Mouse (Mus musculus) kidney, adult 2 months (tissue): ENCODE measurements at regions not wholly inside any gene's neighbourhood (a gene's known extent, or its start where the extent isn't known, plus 50 kb on each side); places are given as distances from the start of the nearest gene placed in this dataset.

ENCODE experiments used
- DNase-seq: peaks from one replicate; pipeline ENCODE4 v3.0.0; 2021
- H3K27ac ChIP-seq: fragments of 200-500 bp; 2 replicates; pipeline ENCODE4 v1.5.1; 2012; ENCODE audit warnings: low read depth, low read length, control low read depth, inconsistent platforms; ENCODE audit not compliant: insufficient read depth
- H3K27me3 ChIP-seq: fragments of 200-500 bp; replicated peaks from 2 replicates; pipeline ENCODE4 v1.6.1; 2012; ENCODE audit warnings: mild to moderate bottlenecking, moderate library complexity, low read length, inconsistent platforms; ENCODE audit not compliant: control insufficient read depth, insufficient read depth
- H3K36me3 ChIP-seq: fragments of 200-500 bp; 2 replicates; pipeline ENCODE4 v1.6.1; 2012; ENCODE audit warnings: mild to moderate bottlenecking, moderate library complexity, low read length, inconsistent platforms; ENCODE audit not compliant: control insufficient read depth, insufficient read depth
- H3K4me1 ChIP-seq: fragments of 200-500 bp; 2 replicates; pipeline ENCODE4 v1.6.1; 2011; ENCODE audit warnings: low read length; ENCODE audit not compliant: control insufficient read depth, insufficient read depth
- H3K4me3 ChIP-seq: fragments of 200-500 bp; 2 replicates; pipeline ENCODE4 v1.5.1; 2011; ENCODE audit warnings: mild to moderate bottlenecking, low read depth, low read length, control low read depth; ENCODE audit not compliant: insufficient read depth
- CTCF ChIP-seq: fragments of 200-500 bp; conservative IDR thresholded peaks from 2 replicates; pipeline ENCODE4 v1.5.1; 2011; ENCODE audit warnings: low read depth, mild to moderate bottlenecking, control low read depth, low read length, moderate library complexity, mixed read lengths; ENCODE audit not compliant: insufficient read depth, insufficient read length
- POLR2A ChIP-seq: fragments of 200-500 bp; IDR thresholded peaks from one replicate; pipeline ENCODE4 v1.6.1; 2011; ENCODE audit warnings: low read depth, low read length, control low read depth
- WGBS: fragments of 180-500 bp; shearing (Covaris S2); methylation state at CpG from one replicate; pipeline ENCODE4 v1.1.7; 2018; 5-methylcytosine and 5-hydroxymethylcytosine counted together

GRCm38 (mm10) chr3:147197215-147197614 is 345.0 kb downstream of the Ttll7 start:
- no peak for DNase-seq
- 62% methylated on average over 2 of the region's 2 CpGs for WGBS

GRCm38 (mm10) chr3:147211127-147211940 is 359.2 kb downstream of the Ttll7 start:
- Histone ChIP-seq H3K27ac (no peak overlapping the region), H3K4me1 (no peaks in the 10 kb centered on the region), H3K27me3 (no peaks in the 10 kb centered on the region), H3K4me3 (no peak overlapping the region), H3K36me3 (no peaks in the 10 kb centered on the region)
- DNase-seq: no peak
- no peak for TF ChIP-seq CTCF
- no peak for TF ChIP-seq POLR2A
- 82% methylated on average over 5 of the region's 5 CpGs for WGBS

More at GRCm38 (mm10) chr3:147197215-147197614, 345.0 kb downstream of the Ttll7 start:
- H3K36me3 ChIP-seq: no peaks in the 10 kb centered on the region
- TF ChIP-seq CTCF (peak; percentile 49; the same call in 1 of the 2 replicates), POLR2A (no peak)
- no peak overlapping the region for H3K27ac ChIP-seq
- H3K4me1 ChIP-seq: no peaks in the 10 kb centered on the region
- H3K27me3 ChIP-seq: no peaks in the 10 kb centered on the region
- H3K4me3 ChIP-seq: no peak overlapping the region

GRCm38 (mm10) chr3:147228663-147229062 is 376.5 kb downstream of the Ttll7 start:
- DNase-seq: no peak
- WGBS: 87% methylated on average over 2 of the region's 2 CpGs

DNA sequence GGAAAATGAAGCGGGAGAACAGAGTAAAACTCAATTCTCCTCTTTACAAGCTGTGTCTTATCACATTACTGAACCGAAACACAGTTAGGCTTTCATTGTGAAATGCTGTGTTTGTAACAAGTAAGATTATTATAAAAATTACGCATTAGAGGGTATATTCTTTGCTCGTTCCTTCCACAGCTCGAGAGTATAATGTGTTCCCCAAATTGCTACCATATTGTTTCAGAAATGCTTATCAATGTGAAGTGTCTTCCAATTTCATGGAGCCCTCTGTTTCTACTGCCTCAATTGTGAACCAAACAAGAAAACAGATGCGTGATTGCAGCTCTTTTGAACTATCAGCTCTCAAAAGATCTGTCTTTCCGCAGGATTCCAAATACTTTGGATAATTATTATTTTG is 378.4 kb downstream of the Ttll7 start:
- Histone ChIP-seq H3K4me1 (no peaks in the 10 kb centered on the region), H3K27me3 (no peaks in the 10 kb centered on the region), H3K36me3 (no peaks in the 10 kb centered on the region), H3K27ac (no peak overlapping the region), H3K4me3 (no peak overlapping the region)
- TF ChIP-seq CTCF: no peak
- no peak for TF ChIP-seq POLR2A
- DNase-seq: no peak
- WGBS: 90% methylated on average over 7 of the region's 7 CpGs

More at GRCm38 (mm10) chr3:147228663-147229062, 376.5 kb downstream of the Ttll7 start:
- H3K36me3 ChIP-seq: no peaks in the 10 kb centered on the region
- no peaks in the 10 kb centered on the region for H3K27me3 ChIP-seq
- H3K4me1 ChIP-seq: no peaks in the 10 kb centered on the region
- no peak overlapping the region for H3K27ac ChIP-seq
- no peak overlapping the region for H3K4me3 ChIP-seq
- TF ChIP-seq POLR2A (no peak), CTCF (no peak)

- Histone ChIP-seq H3K4me1 (no peaks in the 10 kb centered on the region), H3K27me3 (no peaks in the 10 kb centered on the region), H3K27ac (no peak overlapping the region), H3K4me3 (no peak overlapping the region), H3K36me3 (no peaks in the 10 kb centered on the region)
- WGBS: 92% methylated on average over 1 of the region's 1 CpGs
- no peak for DNase-seq
- TF ChIP-seq POLR2A (no peak), CTCF (no peak)
These were observed 386.2 kb downstream of the Ttll7 start for GRCm38 (mm10) chr3:147238398-147238797.

DNA sequence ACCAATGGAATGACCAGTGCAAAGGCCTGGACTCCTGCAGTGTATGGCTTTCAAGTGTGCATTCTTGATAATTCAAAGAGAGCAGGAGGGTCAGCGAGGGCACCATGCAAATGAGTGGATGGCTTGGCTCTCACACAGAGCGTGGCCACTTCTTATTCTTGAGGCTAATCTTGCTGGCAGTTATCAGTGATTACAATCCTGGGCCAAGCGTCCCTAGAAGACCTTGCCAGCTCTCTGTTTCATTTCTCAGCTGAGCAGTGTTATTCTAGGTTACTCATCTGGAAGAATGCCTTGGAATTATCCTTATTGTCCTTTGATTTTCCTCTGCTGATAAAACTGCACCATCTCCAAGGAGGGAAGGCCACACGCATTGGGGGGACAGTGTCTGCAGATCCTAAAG is 388.5 kb downstream of the Ttll7 start:
- H3K36me3 ChIP-seq: no peaks in the 10 kb centered on the region
- DNase-seq: no peak
- no peak for TF ChIP-seq POLR2A
- no peak for TF ChIP-seq CTCF
- no peaks in the 10 kb centered on the region for H3K4me1 ChIP-seq
- H3K27me3 ChIP-seq: no peaks in the 10 kb centered on the region
- H3K27ac ChIP-seq: no peak overlapping the region
- no peak overlapping the region for H3K4me3 ChIP-seq
- WGBS: 64% methylated on average over 4 of the region's 4 CpGs

DNA sequence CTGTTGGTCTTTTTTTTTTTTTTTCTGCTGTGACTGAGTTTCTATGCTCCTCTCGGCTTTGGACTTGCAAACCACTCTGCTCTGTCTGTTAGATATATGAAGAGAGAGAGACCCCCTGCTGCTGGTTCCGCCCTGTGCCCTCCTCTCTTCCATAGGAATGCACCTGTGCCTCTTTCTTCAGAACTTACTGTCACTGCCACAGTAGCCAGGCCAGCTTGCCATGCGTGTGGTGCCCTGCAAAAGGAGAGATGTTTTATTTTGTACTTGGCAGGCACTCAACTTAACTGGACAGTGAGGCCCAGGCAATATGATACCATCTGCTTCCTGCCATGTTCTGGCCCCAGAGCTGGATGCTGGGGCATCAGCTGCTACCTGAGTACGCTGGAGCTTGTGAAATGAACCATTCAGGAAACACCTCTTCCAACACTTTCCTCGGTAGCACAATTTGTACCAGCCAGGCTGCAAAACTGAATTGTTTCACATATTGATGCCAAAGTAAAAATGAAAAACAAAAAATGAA is 392.8 kb downstream of the Ttll7 start:
- 44% methylated on average over 5 of the region's 5 CpGs for WGBS
- no peak overlapping the region for H3K27ac ChIP-seq
- H3K27me3 ChIP-seq: no peaks in the 10 kb centered on the region
- H3K4me1 ChIP-seq: no peaks in the 10 kb centered on the region
- DNase-seq: no peak
- no peak for TF ChIP-seq CTCF
- no peak for TF ChIP-seq POLR2A
- no peaks in the 10 kb centered on the region for H3K36me3 ChIP-seq
- H3K4me3 ChIP-seq: no peak overlapping the region
